Mouse (Mus musculus): ENCODE results near the gene Cs. TPM values are rescaled to one million over a fixed set of nuclear protein-coding genes. Genes with fewer than 3 reads are reported as not detected.

Cs gene
- total and polyA plus RNA-seq, 2 experiments from 2014 or later = 625 to 796 TPM

GRCm38 (mm10) chr10:128389570-128389969, 52.0 kb downstream of the Cs start:
- TF ChIP-seq EP300 (IDR thresholded peaks at IDR 0.05; ENCODE audit: low read depth) (no peak), CTCF (IDR thresholded peaks at IDR 0.05; ENCODE audit: low read depth) (no peak)
- ATAC-seq (ENCODE audit: insufficient read depth, low read depth) = peak; percentile 33; the same call in 1 of the 2 replicates
- peaks cover 98% of the 10 kb centered on the region for H3K36me3 ChIP-seq (replicated peaks; ENCODE audit: control insufficient read depth, insufficient read depth, low read length)
- no peaks in the 10 kb centered on the region for H3K9me3 ChIP-seq (replicated peaks; ENCODE audit: control insufficient read depth, low read length)
- no peak overlapping the region for H3K4me3 ChIP-seq (ENCODE audit: low read depth, low read length)
- no peak overlapping the region for H3K4me2 ChIP-seq (ENCODE audit: low read depth, low read length)
- H3K27me3 ChIP-seq (ENCODE audit: control insufficient read depth, insufficient read depth, low read length) = no peaks in the 10 kb centered on the region
- DNase-seq (ENCODE audit: low spot score) = no peak
- H3K4me1 ChIP-seq (ENCODE audit: control insufficient read depth, insufficient read depth) = peaks cover 14% of the 10 kb centered on the region; the same call in 1 of the 2 replicates
- no peak overlapping the region for H3K27ac ChIP-seq (ENCODE audit: low read depth)
- no peak overlapping the region for H3K9ac ChIP-seq (replicated peaks; ENCODE audit: low read depth, low read length)
- whole genome bisulfite sequencing = 48% methylated on average over 6 of the region's 6 CpGs

GRCm38 (mm10) chr10:128390366-128390765, 52.8 kb downstream of the Cs start:
- peaks cover 90% of the 10 kb centered on the region for H3K36me3 ChIP-seq (replicated peaks; ENCODE audit: control insufficient read depth, insufficient read depth, low read length)
- H3K4me1 ChIP-seq (ENCODE audit: control insufficient read depth, insufficient read depth) = peaks cover 14% of the 10 kb centered on the region; the same call in 1 of the 2 replicates
- no peak overlapping the region for H3K4me2 ChIP-seq (ENCODE audit: low read depth, low read length)
- no peaks in the 10 kb centered on the region for H3K27me3 ChIP-seq (ENCODE audit: control insufficient read depth, insufficient read depth, low read length)
- no peak for DNase-seq (ENCODE audit: low spot score)
- H3K9me3 ChIP-seq (replicated peaks; ENCODE audit: control insufficient read depth, low read length) = no peaks in the 10 kb centered on the region
- H3K9ac ChIP-seq (replicated peaks; ENCODE audit: low read depth, low read length) = no peak overlapping the region
- H3K27ac ChIP-seq (ENCODE audit: low read depth) = no peak overlapping the region
- no peak overlapping the region for H3K4me3 ChIP-seq (ENCODE audit: low read depth, low read length)
- TF ChIP-seq CTCF (IDR thresholded peaks at IDR 0.05; ENCODE audit: low read depth) (no peak), EP300 (IDR thresholded peaks at IDR 0.05; ENCODE audit: low read depth) (no peak)
- ATAC-seq (ENCODE audit: insufficient read depth, low read depth) = no peak
- 86% methylated on average over 12 of the region's 12 CpGs for WGBS

- ATAC-seq (ENCODE audit: insufficient read depth, low read depth) = peak; percentile 8; the same call in 1 of the 2 replicates
- Histone ChIP-seq H3K4me2 (ENCODE audit: low read depth, low read length) (no peak overlapping the region), H3K36me3 (replicated peaks; ENCODE audit: control insufficient read depth, insufficient read depth, low read length) (peaks cover 75% of the 10 kb centered on the region), H3K27ac (ENCODE audit: low read depth) (no peak overlapping the region), H3K9me3 (replicated peaks; ENCODE audit: control insufficient read depth, low read length) (no peaks in the 10 kb centered on the region), H3K27me3 (ENCODE audit: control insufficient read depth, insufficient read depth, low read length) (no peaks in the 10 kb centered on the region), H3K4me3 (ENCODE audit: low read depth, low read length) (no peak overlapping the region), H3K9ac (replicated peaks; ENCODE audit: low read depth, low read length) (no peak overlapping the region), H3K4me1 (ENCODE audit: control insufficient read depth, insufficient read depth) (peaks cover 14% of the 10 kb centered on the region; the same call in 1 of the 2 replicates)
- DNase-seq (ENCODE audit: low spot score) = no peak
- TF ChIP-seq EP300 (IDR thresholded peaks at IDR 0.05; ENCODE audit: low read depth) (no peak), CTCF (IDR thresholded peaks at IDR 0.05; ENCODE audit: low read depth) (no peak)
- 42% methylated on average over 6 of the region's 6 CpGs for WGBS
These were observed 54.3 kb downstream of the Cs start for GRCm38 (mm10) chr10:128391850-128392249.

GRCm38 (mm10) chr10:128396017-128396673, 58.6 kb downstream of the Cs start:
- no peak overlapping the region for H3K4me3 ChIP-seq (ENCODE audit: low read depth, low read length)
- no peak overlapping the region for H3K4me2 ChIP-seq (ENCODE audit: low read depth, low read length)
- DNase-seq (ENCODE audit: low spot score) = no peak
- no peaks in the 10 kb centered on the region for H3K27me3 ChIP-seq (ENCODE audit: control insufficient read depth, insufficient read depth, low read length)
- 47% methylated on average over 11 of the region's 11 CpGs for WGBS
- H3K27ac ChIP-seq (ENCODE audit: low read depth) = no peak overlapping the region
- ATAC-seq (ENCODE audit: insufficient read depth, low read depth) = no peak
- no peak overlapping the region for H3K9ac ChIP-seq (replicated peaks; ENCODE audit: low read depth, low read length)
- H3K4me1 ChIP-seq (ENCODE audit: control insufficient read depth, insufficient read depth) = peaks cover 7% of the 10 kb centered on the region; the same call in 1 of the 2 replicates
- TF ChIP-seq CTCF (IDR thresholded peaks at IDR 0.05; ENCODE audit: low read depth) = no peak
- TF ChIP-seq EP300 (IDR thresholded peaks at IDR 0.05; ENCODE audit: low read depth) = no peak
- peaks cover 32% of the 10 kb centered on the region for H3K36me3 ChIP-seq (replicated peaks; ENCODE audit: control insufficient read depth, insufficient read depth, low read length)
- no peaks in the 10 kb centered on the region for H3K9me3 ChIP-seq (replicated peaks; ENCODE audit: control insufficient read depth, low read length)

- H3K27ac ChIP-seq (ENCODE audit: low read depth) = no peak overlapping the region
- TF ChIP-seq CTCF (IDR thresholded peaks at IDR 0.05; ENCODE audit: low read depth) (no peak), EP300 (IDR thresholded peaks at IDR 0.05; ENCODE audit: low read depth) (no peak)
- H3K4me2 ChIP-seq (ENCODE audit: low read depth, low read length) = no peak overlapping the region
- no peak overlapping the region for H3K4me3 ChIP-seq (ENCODE audit: low read depth, low read length)
- no peak for DNase-seq (ENCODE audit: low spot score)
- no peak overlapping the region for H3K9ac ChIP-seq (replicated peaks; ENCODE audit: low read depth, low read length)
- no peak for ATAC-seq (ENCODE audit: insufficient read depth, low read depth)
- H3K9me3 ChIP-seq (replicated peaks; ENCODE audit: control insufficient read depth, low read length) = no peaks in the 10 kb centered on the region
- WGBS = 50% methylated on average over 9 of the region's 10 CpGs
- H3K4me1 ChIP-seq (ENCODE audit: control insufficient read depth, insufficient read depth) = peaks cover 4% of the 10 kb centered on the region; the same call in 1 of the 2 replicates
- no peaks in the 10 kb centered on the region for H3K27me3 ChIP-seq (ENCODE audit: control insufficient read depth, insufficient read depth, low read length)
- H3K36me3 ChIP-seq (replicated peaks; ENCODE audit: control insufficient read depth, insufficient read depth, low read length) = peaks cover 26% of the 10 kb centered on the region
These were observed 59.3 kb downstream of the Cs start for GRCm38 (mm10) chr10:128396716-128397264.
